Mouse (Mus musculus) right cerebral cortex, adult 2 months (tissue): ENCODE data around the gene Gm3854.

Source experiments
- DNase-seq, 2 experiments: peaks; one replicate each; pipeline ENCODE4 v3.0.0; 2021 to 2022; ENCODE audit warnings: low spot score in 2 of 2

Gm3854 gene

GRCm38 (mm10) chr7:6384011-6384410 lies 40.5 kb downstream of the Gm3854 start:
- no peak for DNase-seq

- no peak for DNase-seq
Measured at GRCm38 (mm10) chr7:6386995-6387394, 43.4 kb downstream of the Gm3854 start.

- DNase-seq = no peak
Measured at GRCm38 (mm10) chr7:6388971-6389370, 45.4 kb downstream of the Gm3854 start.

GRCm38 (mm10) chr7:6389449-6389848 lies 45.9 kb downstream of the Gm3854 start:
- no peak for DNase-seq

GRCm38 (mm10) chr7:6397996-6398975 lies 54.7 kb downstream of the Gm3854 start, which contains the start of gene Smim17:
TSS of gene Smim17 (plus strand) at chr7:6398715.
- peak; percentile 75 to 81 for DNase-seq
